Mouse (Mus musculus): ENCODE measurements around the gene D1Pas1.

- TF ChIP-seq CTCF (IDR thresholded peaks at IDR 0.05; ENCODE audit: control insufficient read depth, insufficient read depth, insufficient replicate concordance, low read depth, low read length): no peak
- TF ChIP-seq POLR2A (IDR thresholded peaks at IDR 0.05; ENCODE audit: control insufficient read depth, low read depth, low read length): no peak
Observed at GRCm38 (mm10) chr1:186930888-186931233, 36.4 kb upstream of the D1Pas1 start.

Measured in testis, adult 2 months (tissue).